Mouse (Mus musculus) left cerebral cortex, postnatal 36 days (tissue): Measurements from ENCODE around the gene Myh9. TPM values are rescaled to one million over a fixed set of nuclear protein-coding genes. Genes with fewer than 3 reads are reported as not detected.

Experiments
- DNase-seq, 2 experiments: peaks; one replicate each; pipeline ENCODE4 v3.0.0; 2021 to 2022; ENCODE audit warnings: low spot score in 2 of 2, mixed read lengths in 1 of 2
- intact Hi-C: fragments of 180-260 bp; cut with DNase I; formaldehyde crosslinking; loops from one replicate; pipeline ENCODE4 v1.15.1; 2025
- total RNA-seq, 2 experiments: library from RNA; stranded (reverse); gene quantifications; 2 replicates each; pipeline ENCODE4 v1.2.3; 2021

Myh9 gene
- total RNA-seq, 2 experiments from 2014 or later = 58.0 to 77.6 TPM

- intact Hi-C loops = no loop called here
Observed at GRCm38 (mm10) chr15:77815867-77816600, 25.9 kb downstream of the Myh9 start.

DNA sequence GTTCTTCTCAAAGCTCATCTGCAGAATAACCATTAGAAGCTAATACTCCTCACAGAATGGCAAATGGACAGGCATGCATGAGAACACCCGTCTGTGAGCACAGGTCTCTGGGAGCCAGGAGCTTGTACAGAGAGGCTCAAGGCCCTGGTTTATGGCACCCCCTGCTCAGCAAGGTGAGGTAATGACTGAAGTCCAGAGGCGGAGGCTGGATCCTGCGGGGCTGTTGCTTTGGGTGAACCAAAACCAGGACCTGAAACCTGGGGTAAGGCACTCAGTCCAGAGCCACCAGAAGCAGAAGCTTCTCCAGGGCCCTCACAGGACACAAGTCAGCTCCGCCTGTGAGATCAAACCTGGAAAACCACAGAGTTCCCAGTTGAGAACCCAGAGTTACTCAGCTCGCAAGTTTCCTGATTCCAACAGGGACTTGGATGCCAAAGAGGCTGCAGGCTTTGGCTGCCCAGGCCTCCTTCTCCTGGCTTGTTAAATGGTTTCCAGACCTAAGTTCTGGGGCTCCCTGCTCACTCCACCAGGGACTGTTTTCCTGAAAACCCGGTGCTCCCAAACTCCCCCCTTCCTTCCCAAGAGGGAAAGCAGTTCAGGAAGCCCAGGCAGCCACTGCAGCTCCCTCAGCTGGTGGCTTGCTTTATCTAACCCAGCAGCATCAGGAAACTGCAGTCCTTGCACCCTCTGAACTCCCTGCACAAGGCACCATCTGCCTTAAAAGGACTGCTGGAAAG lies 28.2 kb downstream of the Myh9 start:
- DNase-seq = no peak
- intact Hi-C loops = no loop called here

More at GRCm38 (mm10) chr15:77815867-77816600, 25.9 kb downstream of the Myh9 start:
- DNase-seq = no peak

GRCm38 (mm10) chr15:77812578-77812977 lies 29.4 kb downstream of the Myh9 start:
- DNase-seq = no peak
- intact Hi-C loops = no loop called here

DNA sequence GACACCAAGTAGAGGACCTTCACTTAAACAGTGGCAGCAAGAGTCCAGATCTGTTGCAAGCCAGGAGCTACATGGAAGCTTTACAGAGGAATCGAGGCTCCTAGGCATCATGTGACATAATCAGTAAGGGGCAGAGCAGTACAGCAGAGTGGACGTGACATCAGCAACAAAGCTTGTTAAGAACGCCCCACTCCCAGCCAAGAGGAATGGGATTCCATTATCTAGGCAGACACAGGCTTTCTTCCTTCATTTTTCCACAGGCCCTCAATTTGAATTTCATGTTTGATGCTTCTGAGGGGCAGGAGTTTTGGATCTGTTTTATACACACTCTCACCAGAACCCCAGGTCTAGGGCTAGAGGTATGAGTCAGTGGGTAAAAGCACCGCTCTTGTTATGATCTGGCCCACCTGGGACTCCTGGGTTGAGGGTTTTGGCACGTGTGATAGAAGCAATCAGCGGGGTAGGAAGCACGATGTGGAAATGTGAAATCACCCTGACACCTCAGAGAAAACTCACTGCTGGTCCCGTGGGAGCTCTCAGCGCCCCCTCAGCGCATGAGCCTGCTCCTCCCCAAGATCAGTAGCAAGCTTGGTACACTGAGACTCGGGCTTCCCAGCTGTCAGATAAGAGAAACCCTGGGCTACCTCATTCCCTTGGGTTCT lies 30.7 kb downstream of the Myh9 start:
- no peak for DNase-seq
- intact Hi-C loops = no loop called here

DNA sequence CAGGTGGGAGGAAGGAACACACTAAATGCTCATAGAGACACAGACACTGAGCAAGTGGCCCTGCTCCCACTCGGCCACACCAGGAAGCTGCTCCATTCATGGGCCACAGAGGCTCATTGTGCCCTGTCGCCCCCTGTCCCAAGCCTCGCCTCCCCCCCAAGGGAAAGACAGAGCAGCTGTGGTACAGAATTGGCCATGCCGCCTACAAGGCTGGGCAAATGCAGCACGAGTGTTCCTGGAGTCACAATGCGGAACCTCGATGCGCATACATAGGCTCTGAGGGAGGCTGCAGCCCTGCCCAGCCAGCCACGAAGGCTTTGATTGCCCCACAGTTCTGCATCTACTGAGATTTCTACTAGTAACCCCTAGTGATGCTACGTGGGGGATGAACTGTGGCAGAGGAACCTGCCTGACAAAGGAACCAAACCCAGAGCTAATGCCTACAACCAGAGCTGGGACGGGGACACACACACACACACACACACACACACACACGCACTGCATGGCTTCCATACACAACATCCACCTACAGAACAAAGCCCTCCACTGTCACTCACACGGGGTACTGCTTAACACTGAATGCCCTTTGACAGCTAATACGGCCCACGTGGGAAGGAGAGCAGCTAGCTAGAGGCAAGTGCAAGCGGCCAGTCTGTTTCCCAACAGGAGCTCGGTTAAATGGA lies 31.4 kb downstream of the Myh9 start:
- DNase-seq = no peak
- intact Hi-C loops = no loop called here

DNA sequence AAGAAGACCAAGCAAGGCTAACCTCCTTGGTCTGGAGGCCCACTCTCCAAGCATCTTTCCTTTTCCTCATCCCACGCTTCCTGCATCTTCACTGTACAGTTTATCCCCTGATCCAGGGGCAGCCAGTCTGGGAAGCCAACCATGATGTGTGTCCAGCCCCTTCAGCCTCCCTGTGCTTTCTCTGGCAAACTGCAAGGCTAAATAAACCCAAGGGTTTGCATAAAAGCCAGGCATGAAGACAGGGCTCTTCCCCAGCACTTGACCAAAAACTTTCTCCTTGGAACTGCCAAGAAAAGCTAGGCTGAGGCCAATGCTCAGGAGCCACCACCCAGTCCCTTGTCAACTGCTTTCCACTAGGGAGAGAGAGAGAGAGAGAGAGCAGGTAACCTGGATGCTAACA lies 32.5 kb downstream of the Myh9 start:
- intact Hi-C loops = no loop called here
- DNase-seq = no peak

DNA sequence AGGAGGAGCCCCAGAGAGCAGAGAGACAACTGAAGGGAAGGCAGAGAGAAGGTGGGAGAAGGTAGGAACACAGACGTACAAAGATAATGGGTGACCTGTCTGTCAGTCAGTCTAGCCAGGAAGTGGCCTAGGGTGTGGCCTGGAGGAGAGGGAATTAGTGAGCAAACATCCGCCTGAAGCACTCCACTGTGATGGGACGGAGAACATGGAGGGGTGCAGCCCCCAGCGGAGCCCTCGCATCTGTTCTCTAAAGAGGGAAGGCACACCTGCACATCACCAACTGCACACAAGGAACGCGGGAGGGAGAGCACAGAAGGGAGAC lies 34.8 kb downstream of the Myh9 start:
- no peak for DNase-seq
- intact Hi-C loops = no loop called here

DNA sequence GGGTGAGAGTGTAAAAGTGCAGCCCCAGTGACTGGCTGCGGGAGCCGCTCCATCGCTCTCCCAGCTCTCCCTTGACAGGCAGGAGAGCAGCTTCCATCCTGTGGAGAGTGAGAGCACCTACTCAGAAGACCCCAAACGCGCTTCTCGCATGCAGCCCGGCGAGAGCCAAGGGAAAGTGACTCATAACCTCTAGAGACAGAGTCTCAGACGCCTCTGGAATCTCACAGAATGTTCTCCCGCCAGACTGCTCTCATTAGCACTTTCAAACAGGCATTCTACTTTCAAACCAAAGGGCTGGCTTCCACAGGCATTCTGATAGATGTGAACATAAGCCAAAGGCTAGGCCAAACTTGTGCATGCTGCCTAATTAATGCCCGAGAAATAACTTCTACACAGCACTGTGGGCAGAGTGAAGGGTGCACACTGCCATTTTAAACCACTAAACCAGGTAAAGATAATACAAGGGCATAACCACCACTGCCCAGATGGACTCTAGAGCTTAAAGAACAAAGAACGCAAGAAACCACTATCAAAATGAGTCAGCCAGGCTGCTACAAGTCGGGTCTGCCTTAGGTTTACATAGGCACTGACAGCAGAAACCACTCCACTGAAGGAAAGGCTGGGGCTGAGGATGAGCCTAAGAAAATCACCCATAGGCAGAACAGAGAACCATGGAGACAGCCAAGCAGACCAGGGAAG lies 35.3 kb downstream of the Myh9 start:
- no peak for DNase-seq
- intact Hi-C loops = no loop called here

- intact Hi-C loops = no loop called here
- DNase-seq = no peak
Observed at GRCm38 (mm10) chr15:77805657-77806056, 36.3 kb downstream of the Myh9 start.

DNA sequence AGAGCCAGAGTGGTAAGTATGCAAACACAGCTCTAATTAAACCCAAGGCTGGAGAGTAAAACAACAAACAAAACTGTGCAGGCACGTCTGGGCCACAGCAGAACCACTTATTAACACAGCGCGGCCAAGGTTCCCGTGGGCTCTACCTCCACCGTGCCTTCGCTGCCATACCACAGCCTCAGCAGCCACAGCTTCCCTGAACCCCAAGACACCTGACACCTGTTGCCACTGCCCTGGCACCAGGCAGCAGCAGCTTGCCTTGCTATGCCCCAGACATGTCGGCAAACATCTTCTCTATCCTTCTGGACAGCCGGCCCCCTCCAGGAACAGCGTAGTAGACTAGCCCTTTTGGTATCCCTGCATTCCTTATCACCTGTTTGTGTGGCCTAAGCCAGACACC lies 37.0 kb downstream of the Myh9 start:
- intact Hi-C loops = loop anchor here (5.0 kb wide), 1 partner anchor 37 kb away; the partner anchor contains the start of gene Myh9
- DNase-seq = no peak

DNA sequence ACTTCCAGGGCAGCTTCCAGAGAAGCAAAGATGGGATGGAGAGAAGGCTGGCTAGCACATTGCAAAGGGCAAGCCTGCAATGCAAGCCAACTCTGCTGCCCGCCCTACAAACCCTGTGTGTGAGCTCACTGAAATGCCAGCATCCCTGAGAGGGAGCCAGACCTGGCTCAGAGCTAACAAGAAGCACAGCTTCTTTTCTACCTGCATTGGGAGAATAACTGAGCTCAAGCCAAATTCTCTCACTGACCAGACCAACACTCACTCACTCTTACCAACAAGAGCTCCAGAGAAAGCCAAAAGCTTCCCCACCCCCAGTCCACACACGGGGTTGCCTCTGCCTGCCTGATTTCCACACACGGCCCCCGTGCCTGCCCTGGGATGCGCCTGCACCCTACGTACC lies 37.5 kb downstream of the Myh9 start:
- intact Hi-C loops = loop anchor here (5.0 kb wide), 1 partner anchor 38 kb away; the partner anchor contains the start of gene Myh9
- DNase-seq = no peak

DNA sequence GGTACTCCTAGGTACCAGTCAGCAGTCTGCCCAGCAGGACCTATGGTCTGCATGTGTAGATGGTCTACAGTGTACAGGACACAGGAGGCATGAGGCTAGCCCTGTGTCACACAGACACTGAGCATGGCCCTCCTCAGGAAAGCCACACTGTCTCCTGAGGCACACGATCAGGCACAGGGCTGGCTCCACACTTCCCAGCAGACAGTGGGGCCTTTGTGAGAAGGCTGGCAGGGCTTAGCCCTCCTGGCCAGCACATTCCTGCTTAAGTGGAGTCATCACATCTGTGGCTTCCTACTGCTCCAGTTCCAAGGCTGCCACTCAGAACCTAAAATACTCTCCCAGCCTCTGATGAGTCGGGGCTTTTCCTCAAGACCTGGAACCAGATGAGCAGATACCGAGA lies 38.2 kb downstream of the Myh9 start:
- DNase-seq = no peak
- intact Hi-C loops = loop anchor here (5.0 kb wide), 1 partner anchor 39 kb away; the partner anchor contains the start of gene Myh9

GRCm38 (mm10) chr15:77802992-77803391 lies 39.0 kb downstream of the Myh9 start:
- intact Hi-C loops = loop anchor here (5.0 kb wide), 1 partner anchor 39 kb away; the partner anchor contains the start of gene Myh9

GRCm38 (mm10) chr15:77801188-77801587 lies 40.8 kb downstream of the Myh9 start:
- no peak for DNase-seq
- intact Hi-C loops = loop anchor here (5.0 kb wide), 1 partner anchor 41 kb away; the partner anchor contains the start of gene Myh9

More at GRCm38 (mm10) chr15:77802992-77803391, 39.0 kb downstream of the Myh9 start:
- DNase-seq = no peak

DNA sequence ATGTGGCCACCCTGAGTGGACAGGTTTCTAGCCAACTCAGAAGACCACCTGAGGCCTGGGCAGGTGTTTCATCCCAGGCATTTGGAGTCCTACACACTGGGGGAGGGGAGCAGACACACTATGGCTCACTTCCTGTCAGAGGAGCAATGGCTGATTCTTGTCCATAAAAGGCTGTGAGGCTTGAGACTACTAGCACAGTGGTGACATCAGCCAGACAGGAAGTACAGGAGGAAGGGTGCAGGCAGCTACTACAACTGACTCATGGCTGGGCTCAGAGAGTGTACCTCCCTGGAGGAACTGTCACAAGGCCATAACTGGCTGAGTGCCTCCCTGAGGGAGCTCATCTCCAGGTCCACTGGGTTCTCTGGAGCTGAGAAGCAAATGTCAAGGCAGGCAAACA lies 41.5 kb downstream of the Myh9 start:
- intact Hi-C loops = loop anchor here (5.0 kb wide), 1 partner anchor 42 kb away; the partner anchor contains the start of gene Myh9
- DNase-seq = peak in 1 of 2 experiments; percentile 33

- intact Hi-C loops = loop anchor here (5.0 kb wide), 1 partner anchor 43 kb away; the partner anchor contains the start of gene Myh9
- DNase-seq = no peak
Observed at GRCm38 (mm10) chr15:77799491-77800474, 42.2 kb downstream of the Myh9 start.

GRCm38 (mm10) chr15:77798664-77799490 lies 43.1 kb downstream of the Myh9 start:
- intact Hi-C loops = no loop called here
- DNase-seq = peak; percentile 56
